In genomic region chr11:96340698-96341365, GRCm38 (mm10) we compare ENCODE assay signal across 8 mouse cellular contexts. TPM values are rescaled to one million over a fixed set of nuclear protein-coding genes. Genes with fewer than 3 reads are reported as not detected.
DNase-seq lines count a peak whose midpoint lies in the region; ATAC-seq and TF ChIP-seq lines count a peak whose summit lies in the region.
"Had no signal": no experiment of that assay in that cellular context is flagged by ENCODE, and none has a peak within 500 bp of the region (broad histone marks: within the 10 kb centered on the region; RNA-seq: fewer than 3 reads in every experiment).

No protein-coding gene starts in this region.

- H3K27ac ChIP-seq in testis, adult 2 months (ENCODE audit: control insufficient read depth, insufficient read depth, low read depth, low read length): no peak overlapping the region
- H3K27ac ChIP-seq in hindbrain, embryonic 14.5 days: peak overlapping the region; percentile 99
- H3K27ac ChIP-seq: forebrain, embryonic 13.5 days had no signal

- peak; percentile 47 for ATAC-seq in hindbrain, embryonic 14.5 days (ENCODE audit: low FRiP score)
- ATAC-seq: forebrain, embryonic 13.5 days had no signal

- WGBS in hindbrain, embryonic 14.5 days: under 1% methylated on average over 33 of the region's 36 CpGs

- peak overlapping the region; percentile 33 for H3K4me3 ChIP-seq in testis, adult 2 months (ENCODE audit: control insufficient read depth, low read depth, low read length)
- peak overlapping the region; percentile 48 for H3K4me3 ChIP-seq in hindbrain, embryonic 14.5 days (replicated peaks; ENCODE audit: low read length)
- H3K4me3 ChIP-seq: forebrain, embryonic 13.5 days had no signal

- no peak for DNase-seq in testis, postnatal 14 days (ENCODE audit: low spot score)
- no peak for DNase-seq in hindbrain, embryonic 14.5 days (ENCODE audit: low spot score)
- DNase-seq in liver: peak; percentile 17
- no peak for DNase-seq in right cerebral cortex, postnatal 4 days
- no peak for DNase-seq in layer of hippocampus, postnatal 14 days (ENCODE audit: low spot score in 2 of 2)
- no peak for DNase-seq in urinary bladder, postnatal 10 days (ENCODE audit: low spot score)

- no peaks in the 10 kb centered on the region for H3K9me3 ChIP-seq in hindbrain, embryonic 14.5 days (ENCODE audit: control insufficient read depth, low read length)
- H3K9me3 ChIP-seq: forebrain, embryonic 13.5 days had no signal

- no peak for TF ChIP-seq POLR2A in testis, adult 2 months (IDR thresholded peaks at IDR 0.05; ENCODE audit: control insufficient read depth, low read depth, low read length)

- TF ChIP-seq CTCF in testis, adult 2 months (IDR thresholded peaks at IDR 0.05; ENCODE audit: control insufficient read depth, insufficient read depth, insufficient replicate concordance, low read depth, low read length): no peak

- peak overlapping the region; percentile 77 for H3K4me2 ChIP-seq in hindbrain, embryonic 14.5 days (replicated peaks)
- H3K4me2 ChIP-seq: forebrain, embryonic 13.5 days had no signal

- H3K4me1 ChIP-seq in testis, adult 2 months (ENCODE audit: control insufficient read depth, insufficient read depth, low read length): peaks cover 15% of the 10 kb centered on the region
- H3K4me1 ChIP-seq in hindbrain, embryonic 14.5 days (replicated peaks; ENCODE audit: control insufficient read depth, insufficient read depth, low read length): peaks cover 28% of the 10 kb centered on the region

- peaks cover 22% of the 10 kb centered on the region for H3K27me3 ChIP-seq in testis, adult 2 months (ENCODE audit: control insufficient read depth, insufficient read depth, low read length)
- H3K27me3 ChIP-seq in hindbrain, embryonic 14.5 days (ENCODE audit: control insufficient read depth, insufficient read depth, low read length): peaks cover 70% of the 10 kb centered on the region

- no peaks in the 10 kb centered on the region for H3K36me3 ChIP-seq in testis, adult 2 months (ENCODE audit: control insufficient read depth, insufficient read depth, low read length)
- H3K36me3 ChIP-seq in hindbrain, embryonic 14.5 days (replicated peaks; ENCODE audit: control insufficient read depth, insufficient read depth): 0 out of 2 replicates have a peak, but pooled peaks cover 5% of the 10 kb centered on the region

- H3K9ac ChIP-seq in hindbrain, embryonic 14.5 days: peak overlapping the region; percentile 97
- H3K9ac ChIP-seq: forebrain, embryonic 13.5 days had no signal

RNA-seq across cellular contexts. Expression of gene Hoxb2, which starts 9.5 kb away (rescaled TPM):
- polyA plus RNA-seq in testis, adult 2 months (2012; rRNA removed): 0.20 and 1.2 TPM in 2 replicates
- 39.5 and 42.9 TPM in 2 replicates for polyA plus RNA-seq in hindbrain, embryonic 14.5 days (2014; fragmentation: Nextera tagmentation; extraction: Ambion mirVana)
- not detected for total RNA-seq in layer of hippocampus, postnatal 14 days (2021)
- polyA plus RNA-seq: forebrain, embryonic 13.5 days had no signal

RNA-seq across cellular contexts. Expression of gene Hoxb3, which starts 17.7 kb away (rescaled TPM):
- polyA plus RNA-seq in testis, adult 2 months (2012; rRNA removed): 5.6 and 6.7 TPM in 2 replicates
- polyA plus RNA-seq in hindbrain, embryonic 14.5 days (2014; fragmentation: Nextera tagmentation; extraction: Ambion mirVana): 12.8 and 17.2 TPM in 2 replicates
- total RNA-seq in layer of hippocampus, postnatal 14 days (2021): not detected
- polyA plus RNA-seq: forebrain, embryonic 13.5 days had no signal

RNA-seq across cellular contexts. Expression of gene Hoxb4, which starts 22.8 kb away (rescaled TPM):
- 0.07 and 1.3 TPM in 2 replicates for polyA plus RNA-seq in testis, adult 2 months (2012; rRNA removed)
- polyA plus RNA-seq in hindbrain, embryonic 14.5 days (2014; fragmentation: Nextera tagmentation; extraction: Ambion mirVana): 4.0 and 5.4 TPM in 2 replicates
- not detected for total RNA-seq in layer of hippocampus, postnatal 14 days (2021)
- polyA plus RNA-seq: forebrain, embryonic 13.5 days had no signal

RNA-seq across cellular contexts. Expression of gene Hoxb1, which starts 24.7 kb away (rescaled TPM):
- polyA plus RNA-seq in testis, adult 2 months (2012; rRNA removed): not detected in 2 replicates
- polyA plus RNA-seq in hindbrain, embryonic 14.5 days (2014; fragmentation: Nextera tagmentation; extraction: Ambion mirVana): 0.33 and 0.56 TPM in 2 replicates
- not detected for total RNA-seq in layer of hippocampus, postnatal 14 days (2021)
- polyA plus RNA-seq: forebrain, embryonic 13.5 days had no signal

RNA-seq across cellular contexts. Expression of gene Hoxb5, which starts 37.7 kb away (rescaled TPM):
- polyA plus RNA-seq in testis, adult 2 months (2012; rRNA removed): 0.14 and 0.67 TPM in 2 replicates
- 140 and 157 TPM in 2 replicates for polyA plus RNA-seq in hindbrain, embryonic 14.5 days (2014; fragmentation: Nextera tagmentation; extraction: Ambion mirVana)
- total RNA-seq in layer of hippocampus, postnatal 14 days (2021): not detected
- polyA plus RNA-seq: forebrain, embryonic 13.5 days had no signal

Comparison
In these comparisons a context has a peak if more than half of its experiments do, and no peak if none do; other contexts are left out.
1. RNA of gene Hoxb2, which starts 9.5 kb away (polyA plus RNA-seq): 39.5 to 42.9 TPM in hindbrain, embryonic 14.5 days; 0.20 to 1.2 TPM in testis, adult 2 months; every median in the first group is over 10 times any median in the second.